Mouse (Mus musculus) ES-CJ7 (cell line): ENCODE measurements around the gene Bnip2.

Experiments used
- DNase-seq: peaks from one replicate; pipeline ENCODE4 v3.0.0; 2011; ENCODE audit warnings: low read depth, low spot score

Bnip2 gene

DNA sequence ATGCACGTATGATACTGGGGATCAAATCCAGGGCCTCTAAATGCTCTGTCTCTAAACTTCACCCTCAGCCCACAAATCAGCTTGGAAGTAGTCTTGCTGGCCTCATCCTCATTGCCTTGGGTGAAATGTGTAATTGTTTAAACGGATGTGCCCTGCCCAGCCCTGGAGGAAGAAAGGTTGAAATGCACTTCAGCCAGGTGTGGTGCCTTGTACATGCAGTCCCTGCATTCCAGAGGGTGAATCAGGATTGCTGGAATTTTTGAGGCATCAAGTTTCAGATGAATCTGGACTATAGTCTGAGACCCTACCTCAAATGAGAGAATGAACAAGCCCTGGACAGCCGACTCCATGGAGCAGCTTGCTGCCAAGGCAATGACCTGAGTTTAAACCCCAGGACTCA lies 58.6 kb downstream of the Bnip2 start:
- DNase-seq, result peak; percentile 77

DNA sequence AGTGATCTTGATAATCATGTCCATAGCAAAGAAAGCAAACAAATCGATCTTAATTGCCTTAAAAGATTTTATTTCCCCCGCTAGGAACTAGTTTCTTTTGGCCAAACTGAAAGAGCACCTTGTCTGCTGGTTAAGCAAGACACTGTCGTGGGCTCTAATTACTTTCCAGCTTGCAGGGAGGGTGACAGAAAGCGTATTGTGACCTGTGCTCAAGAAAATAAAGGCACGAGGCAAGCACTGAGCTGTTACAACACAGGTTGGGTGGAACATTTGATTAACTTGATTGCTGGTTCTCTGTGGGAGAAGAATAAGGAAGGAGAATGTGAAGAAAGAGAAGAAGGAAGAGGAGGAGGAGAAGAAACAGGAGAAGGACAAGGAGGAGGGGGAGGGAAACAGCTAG lies 59.0 kb downstream of the Bnip2 start:
- no peak for DNase-seq

DNA sequence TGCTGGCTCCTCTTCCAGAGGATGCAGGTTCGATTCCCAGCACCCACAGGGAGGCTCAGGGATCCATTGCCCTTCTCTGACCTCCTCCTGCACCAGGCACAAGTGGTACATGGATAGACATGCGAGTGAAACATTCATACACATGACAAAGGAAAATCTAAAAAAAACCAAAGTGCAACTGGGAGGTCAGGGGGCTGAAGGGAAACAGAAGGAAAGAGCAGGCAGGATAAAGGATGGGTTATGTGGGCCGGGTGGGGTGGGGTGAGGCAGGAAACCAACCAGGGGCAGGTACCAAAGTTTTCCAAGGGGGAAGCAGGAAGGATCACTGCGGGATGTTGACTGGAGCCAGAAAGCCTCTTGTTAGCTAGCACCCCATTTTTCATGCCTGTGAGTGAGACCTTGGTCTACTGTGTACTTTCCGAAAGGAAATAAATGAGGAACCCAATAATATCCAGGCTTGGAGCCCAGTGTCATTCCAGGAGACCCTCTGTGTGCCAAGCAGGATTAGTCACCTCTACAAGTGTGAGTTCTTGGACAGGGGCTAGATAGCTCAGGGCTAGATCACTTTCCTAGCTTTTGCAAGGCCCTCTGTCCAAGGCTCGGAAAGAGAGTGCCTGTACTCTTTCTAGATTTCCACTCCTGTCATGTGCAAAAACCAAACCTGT lies 59.6 kb downstream of the Bnip2 start:
- peak; percentile 30 for DNase-seq

GRCm38 (mm10) chr9:70049416-70049783 lies 60.1 kb downstream of the Bnip2 start:
- peak; percentile 15 for DNase-seq

DNA sequence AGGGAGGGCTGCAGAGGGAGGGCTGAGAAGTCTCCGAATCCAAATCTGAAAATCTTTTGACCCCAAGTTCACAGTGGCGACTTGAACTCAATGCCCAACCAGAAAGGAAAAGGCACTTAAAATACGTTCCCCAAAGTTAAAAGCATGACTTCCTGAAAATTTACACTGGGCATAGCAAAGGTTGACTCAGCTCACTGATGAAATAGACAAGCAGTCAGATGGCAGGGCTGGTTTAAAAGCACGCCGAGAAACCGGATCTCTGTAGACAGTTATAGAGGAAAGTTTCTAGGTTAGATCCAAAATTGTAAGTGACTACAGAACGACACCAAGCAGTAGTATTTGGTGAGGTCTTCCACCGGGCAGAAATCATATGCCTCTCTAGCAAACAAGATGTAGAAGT lies 60.6 kb downstream of the Bnip2 start:
- no peak for DNase-seq

DNA sequence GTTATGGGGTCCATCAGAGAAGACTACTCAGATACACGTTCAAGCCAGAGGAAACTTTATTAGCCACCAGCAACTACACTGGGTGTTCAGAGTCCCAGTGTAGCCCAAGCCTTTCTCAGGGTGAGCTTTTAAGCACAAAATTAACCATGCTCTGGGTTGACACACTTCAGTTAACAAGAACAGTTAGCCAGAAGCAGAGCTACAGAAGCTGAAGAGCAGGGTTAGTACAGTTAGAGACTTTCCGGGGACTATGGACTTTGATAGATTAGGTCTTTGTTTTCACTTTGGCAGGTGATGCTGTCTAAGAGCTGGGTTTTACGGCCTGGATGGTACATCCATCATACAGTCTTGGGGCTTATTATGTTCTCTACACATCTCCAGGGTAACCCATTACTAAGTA lies 63.5 kb downstream of the Bnip2 start:
- DNase-seq, result no peak

GRCm38 (mm10) chr9:70053411-70053810 lies 64.1 kb downstream of the Bnip2 start:
- no peak for DNase-seq
